Mouse (Mus musculus): ENCODE results near the gene Upk3b. TPM values are rescaled to one million over a fixed set of nuclear protein-coding genes. Genes with fewer than 3 reads are reported as not detected.

The Upk3b gene
- total and polyA plus RNA-seq, 2 experiments from 2014 or later, result 0.19 TPM; not detected in 1

- ATAC-seq (no peak; the same call in 1 of the 2 replicates), DNase-seq (no peak)
- H3K4me3 ChIP-seq (ENCODE audit: low read depth, low read length), result peak overlapping the region; percentile 58
- peaks cover 3% of the 10 kb centered on the region; the same call in 1 of the 2 replicates for H3K4me1 ChIP-seq (ENCODE audit: insufficient read depth)
- 0 out of 2 replicates have a peak, but pooled peaks cover 11% of the 10 kb centered on the region for H3K27me3 ChIP-seq (ENCODE audit: insufficient read depth, low read length)
- WGBS, result 6% methylated on average over 23 of the region's 23 CpGs
- peak overlapping the region; percentile 98 for H3K4me2 ChIP-seq (ENCODE audit: low read depth)
- no peaks in the 10 kb centered on the region for H3K9me3 ChIP-seq (ENCODE audit: low read length)
- no peaks in the 10 kb centered on the region for H3K36me3 ChIP-seq (ENCODE audit: insufficient read depth)
- peak overlapping the region; percentile 57 for H3K9ac ChIP-seq
- TF ChIP-seq CTCF (IDR thresholded peaks at IDR 0.05; ENCODE audit: low read depth), result no peak
- H3K27ac ChIP-seq (ENCODE audit: low read depth, low read length), result no peak overlapping the region
These were observed 46.0 kb downstream of the Upk3b start for GRCm38 (mm10) chr5:136084144-136084881.

GRCm38 (mm10) chr5:136084891-136085651 is 46.8 kb downstream of the Upk3b start:
- H3K4me1 ChIP-seq (ENCODE audit: insufficient read depth), result peaks cover 3% of the 10 kb centered on the region; the same call in 1 of the 2 replicates
- peak overlapping the region; percentile 58 for H3K4me3 ChIP-seq (ENCODE audit: low read depth, low read length)
- 11% methylated on average over 21 of the region's 21 CpGs for WGBS
- DNase-seq (peak; percentile 39), ATAC-seq (no peak)
- 0 out of 2 replicates have a peak, but pooled peaks cover 11% of the 10 kb centered on the region for H3K27me3 ChIP-seq (ENCODE audit: insufficient read depth, low read length)
- H3K27ac ChIP-seq (ENCODE audit: low read depth, low read length), result no peak overlapping the region
- H3K9ac ChIP-seq, result no peak overlapping the region; the same call in 1 of the 2 replicates
- H3K36me3 ChIP-seq (ENCODE audit: insufficient read depth), result no peaks in the 10 kb centered on the region
- TF ChIP-seq CTCF (IDR thresholded peaks at IDR 0.05; ENCODE audit: low read depth), result no peak
- H3K4me2 ChIP-seq (ENCODE audit: low read depth), result peak overlapping the region; percentile 98
- H3K9me3 ChIP-seq (ENCODE audit: low read length), result no peaks in the 10 kb centered on the region

- H3K27me3 ChIP-seq (ENCODE audit: insufficient read depth, low read length), result 0 out of 2 replicates have a peak, but pooled peaks cover 11% of the 10 kb centered on the region
- H3K27ac ChIP-seq (ENCODE audit: low read depth, low read length), result no peak overlapping the region
- H3K36me3 ChIP-seq (ENCODE audit: insufficient read depth), result no peaks in the 10 kb centered on the region
- no peaks in the 10 kb centered on the region for H3K9me3 ChIP-seq (ENCODE audit: low read length)
- no peak for DNase-seq
- ATAC-seq, result no peak
- H3K4me3 ChIP-seq (ENCODE audit: low read depth, low read length), result no peak overlapping the region
- no peak for TF ChIP-seq CTCF (IDR thresholded peaks at IDR 0.05; ENCODE audit: low read depth)
- H3K4me2 ChIP-seq (ENCODE audit: low read depth), result no peak overlapping the region
- peaks cover 3% of the 10 kb centered on the region; the same call in 1 of the 2 replicates for H3K4me1 ChIP-seq (ENCODE audit: insufficient read depth)
- WGBS, result 94% methylated on average over 8 of the region's 8 CpGs
- no peak overlapping the region for H3K9ac ChIP-seq
These were observed 48.0 kb downstream of the Upk3b start for GRCm38 (mm10) chr5:136086290-136086689.

- H3K4me1 ChIP-seq (ENCODE audit: insufficient read depth), result no peaks in the 10 kb centered on the region
- TF ChIP-seq CTCF (IDR thresholded peaks at IDR 0.05; ENCODE audit: low read depth), result peak; percentile 38; the same call in 1 of the 2 replicates
- H3K27me3 ChIP-seq (ENCODE audit: insufficient read depth, low read length), result 0 out of 2 replicates have a peak, but pooled peaks cover 9% of the 10 kb centered on the region
- no peaks in the 10 kb centered on the region for H3K9me3 ChIP-seq (ENCODE audit: low read length)
- no peak overlapping the region for H3K27ac ChIP-seq (ENCODE audit: low read depth, low read length)
- H3K9ac ChIP-seq, result no peak overlapping the region
- WGBS, result 16% methylated on average over 14 of the region's 14 CpGs
- DNase-seq (no peak), ATAC-seq (no peak)
- no peak overlapping the region for H3K4me2 ChIP-seq (ENCODE audit: low read depth)
- no peak overlapping the region for H3K4me3 ChIP-seq (ENCODE audit: low read depth, low read length)
- H3K36me3 ChIP-seq (ENCODE audit: insufficient read depth), result no peaks in the 10 kb centered on the region
These were observed 50.7 kb downstream of the Upk3b start for GRCm38 (mm10) chr5:136088821-136089575.

GRCm38 (mm10) chr5:136091927-136092326 is 53.6 kb downstream of the Upk3b start:
- ATAC-seq (no peak), DNase-seq (no peak)
- no peaks in the 10 kb centered on the region for H3K4me1 ChIP-seq (ENCODE audit: insufficient read depth)
- no peaks in the 10 kb centered on the region for H3K27me3 ChIP-seq (ENCODE audit: insufficient read depth, low read length)
- H3K36me3 ChIP-seq (ENCODE audit: insufficient read depth), result no peaks in the 10 kb centered on the region
- no peak overlapping the region for H3K4me3 ChIP-seq (ENCODE audit: low read depth, low read length)
- TF ChIP-seq CTCF (IDR thresholded peaks at IDR 0.05; ENCODE audit: low read depth), result no peak
- no peaks in the 10 kb centered on the region for H3K9me3 ChIP-seq (ENCODE audit: low read length)
- H3K4me2 ChIP-seq (ENCODE audit: low read depth), result no peak overlapping the region
- no peak overlapping the region for H3K27ac ChIP-seq (ENCODE audit: low read depth, low read length)
- 69% methylated on average over 5 of the region's 5 CpGs for WGBS
- no peak overlapping the region for H3K9ac ChIP-seq

- H3K4me1 ChIP-seq (ENCODE audit: insufficient read depth), result no peaks in the 10 kb centered on the region
- no peak overlapping the region for H3K4me2 ChIP-seq (ENCODE audit: low read depth)
- no peak overlapping the region for H3K4me3 ChIP-seq (ENCODE audit: low read depth, low read length)
- no peak for TF ChIP-seq CTCF (IDR thresholded peaks at IDR 0.05; ENCODE audit: low read depth)
- no peak for DNase-seq
- 38% methylated on average over 8 of the region's 8 CpGs for WGBS
- no peak overlapping the region for H3K9ac ChIP-seq
- no peak overlapping the region for H3K27ac ChIP-seq (ENCODE audit: low read depth, low read length)
- no peak for ATAC-seq
- H3K27me3 ChIP-seq (ENCODE audit: insufficient read depth, low read length), result no peaks in the 10 kb centered on the region
- H3K36me3 ChIP-seq (ENCODE audit: insufficient read depth), result no peaks in the 10 kb centered on the region
- no peaks in the 10 kb centered on the region for H3K9me3 ChIP-seq (ENCODE audit: low read length)
These were observed 56.1 kb downstream of the Upk3b start for GRCm38 (mm10) chr5:136094249-136095010.
